Comparison of ENCODE assay signal across 7 mouse cellular contexts in the genomic region with DNA sequence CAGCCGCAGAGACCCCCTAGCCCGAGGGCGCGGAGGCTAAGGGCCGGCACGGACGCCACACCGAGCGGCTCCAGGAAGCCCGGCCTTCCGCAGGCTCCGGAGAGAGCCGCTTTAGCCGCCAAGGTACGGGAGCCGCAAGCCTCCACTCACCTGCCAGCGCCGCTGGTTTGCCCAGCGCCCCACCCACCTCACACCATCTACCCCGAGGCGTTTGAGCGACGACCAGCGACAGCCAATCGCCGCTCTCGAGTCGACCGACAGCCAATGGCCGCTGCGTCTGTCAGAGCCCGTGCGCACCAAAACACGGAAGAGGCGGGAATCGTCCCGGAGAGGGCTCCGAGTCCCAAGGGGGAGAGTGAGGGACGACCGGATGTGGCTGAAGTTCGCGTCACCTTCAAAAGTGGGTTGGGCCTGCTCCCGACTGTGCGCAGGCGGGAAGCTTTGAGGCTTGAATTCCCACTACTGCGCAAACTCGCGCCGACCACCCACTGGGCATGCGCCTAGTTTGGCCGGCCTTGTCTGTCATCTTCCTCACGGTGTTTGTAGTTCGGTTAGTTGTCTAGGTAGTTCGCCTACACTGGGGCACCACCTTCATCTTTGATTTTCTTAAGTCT. TPM values are rescaled to one million over a fixed set of nuclear protein-coding genes. Genes with fewer than 3 reads are reported as not detected.
DNase-seq lines count a peak whose midpoint lies in the region; ATAC-seq and TF ChIP-seq lines count a peak whose summit lies in the region.

A gene (minus strand): TSS at position 206 of the 614 bp plus-strand sequence.

- H3K27me3 ChIP-seq in embryonic facial prominence, embryonic 10.5 days (replicated peaks; ENCODE audit: low read depth, poor library complexity, severe bottlenecking): peaks cover 4% of the 10 kb centered on the region
- no peaks in the 10 kb centered on the region for H3K27me3 ChIP-seq in intestine, postnatal 0 days (replicated peaks; ENCODE audit: control insufficient read depth, insufficient read depth, low read length)
- no peaks in the 10 kb centered on the region for H3K27me3 ChIP-seq in midbrain, embryonic 12.5 days
- H3K27me3 ChIP-seq in small intestine, adult 2 months (ENCODE audit: control insufficient read depth, insufficient read depth, low read length): no peaks in the 10 kb centered on the region

- TF ChIP-seq CTCF in intestine, postnatal 0 days (IDR thresholded peaks at IDR 0.05; ENCODE audit: low read depth): no peak
- no peak for TF ChIP-seq CTCF in small intestine, adult 2 months (IDR thresholded peaks at IDR 0.05; ENCODE audit: extremely low read depth, insufficient read length, insufficient replicate concordance, low read depth, low read length)

- intact Hi-C loops in left cerebral cortex, postnatal 4 days (cut with DNase I): no loop called here

- under 1% methylated on average over 54 of the region's 54 CpGs for WGBS in embryonic facial prominence, embryonic 10.5 days
- under 1% methylated on average over 54 of the region's 54 CpGs for WGBS in intestine, postnatal 0 days
- under 1% methylated on average over 54 of the region's 54 CpGs for WGBS in midbrain, embryonic 12.5 days
- under 1% methylated on average over 54 of the region's 54 CpGs for WGBS in small intestine, adult 2 months

- peaks cover 17% of the 10 kb centered on the region for H3K4me1 ChIP-seq in embryonic facial prominence, embryonic 10.5 days
- H3K4me1 ChIP-seq in intestine, postnatal 0 days (replicated peaks; ENCODE audit: control insufficient read depth, insufficient read depth, low read length): 0 out of 2 replicates have a peak, but pooled peaks cover 9% of the 10 kb centered on the region
- H3K4me1 ChIP-seq in midbrain, embryonic 12.5 days: peaks cover 15% of the 10 kb centered on the region
- H3K4me1 ChIP-seq in small intestine, adult 2 months (ENCODE audit: control insufficient read depth, insufficient read depth, insufficient read length, low read length): peaks cover 6% of the 10 kb centered on the region; the same call in 1 of the 2 replicates

- TF ChIP-seq POLR2A in small intestine, adult 2 months (IDR thresholded peaks at IDR 0.05; ENCODE audit: low read depth, low read length): peak; percentile 73

- ATAC-seq in intestine, postnatal 0 days: peak; percentile 99
- ATAC-seq in midbrain, embryonic 12.5 days (ENCODE audit: low FRiP score, low read depth): peak; percentile 99

- peak within 1 kb of the TSS; percentile 82 for H3K4me2 ChIP-seq in intestine, postnatal 0 days (replicated peaks; ENCODE audit: low read depth)
- H3K4me2 ChIP-seq in midbrain, embryonic 12.5 days (replicated peaks): peak within 1 kb of the TSS; percentile 72

- peak within 1 kb of the TSS; percentile 91 for H3K27ac ChIP-seq in embryonic facial prominence, embryonic 10.5 days (replicated peaks)
- peak within 1 kb of the TSS; percentile 88 for H3K27ac ChIP-seq in intestine, postnatal 0 days (ENCODE audit: low read depth, low read length)
- peak within 1 kb of the TSS; percentile 74 for H3K27ac ChIP-seq in midbrain, embryonic 12.5 days (replicated peaks)
- peak within 1 kb of the TSS; percentile 71 for H3K27ac ChIP-seq in small intestine, adult 2 months (ENCODE audit: insufficient read depth, low read depth, low read length)

- H3K9ac ChIP-seq in intestine, postnatal 0 days (ENCODE audit: low read depth, low read length): peak within 1 kb of the TSS; percentile 84
- peak within 1 kb of the TSS; percentile 92 for H3K9ac ChIP-seq in midbrain, embryonic 12.5 days (replicated peaks)

- peak; percentile 99 for DNase-seq in adrenal gland, postnatal 10 days
- DNase-seq in embryonic facial prominence, embryonic 10.5 days (ENCODE audit: low spot score): peak; percentile 99
- DNase-seq in gonadal fat pad, adult 2 months (ENCODE audit: low read depth): peak; percentile 86
- peak; percentile 99 for DNase-seq in left cerebral cortex, postnatal 4 days

- H3K36me3 ChIP-seq in embryonic facial prominence, embryonic 10.5 days (replicated peaks): peaks cover 24% of the 10 kb centered on the region
- peaks cover 21% of the 10 kb centered on the region for H3K36me3 ChIP-seq in intestine, postnatal 0 days (ENCODE audit: control insufficient read depth, insufficient read depth)
- H3K36me3 ChIP-seq in midbrain, embryonic 12.5 days: peaks cover 21% of the 10 kb centered on the region
- H3K36me3 ChIP-seq in small intestine, adult 2 months (ENCODE audit: control insufficient read depth, insufficient read depth, low read length): peaks cover 28% of the 10 kb centered on the region

- H3K4me3 ChIP-seq in embryonic facial prominence, embryonic 10.5 days: peak within 1 kb of the TSS; percentile 96
- H3K4me3 ChIP-seq in intestine, postnatal 0 days (ENCODE audit: low read depth, low read length): peak within 1 kb of the TSS; percentile 93
- peak within 1 kb of the TSS; percentile 96 for H3K4me3 ChIP-seq in midbrain, embryonic 12.5 days
- H3K4me3 ChIP-seq in small intestine, adult 2 months (ENCODE audit: low read depth, low read length): peak within 1 kb of the TSS; percentile 83

- no peaks in the 10 kb centered on the region for H3K9me3 ChIP-seq in embryonic facial prominence, embryonic 10.5 days
- H3K9me3 ChIP-seq in intestine, postnatal 0 days (ENCODE audit: control insufficient read depth): no peaks in the 10 kb centered on the region
- no peaks in the 10 kb centered on the region for H3K9me3 ChIP-seq in midbrain, embryonic 12.5 days

RNA-seq across cellular contexts. Expression of the gene that starts here (rescaled TPM):
- total RNA-seq in adrenal gland, postnatal 10 days (2021): 10 to 100 TPM; 17.3 to 24.4 TPM
- polyA plus RNA-seq in embryonic facial prominence, embryonic 10.5 days (2016; fragmentation: Nextera tagmentation; extraction: Ambion mirVana): 29.6 and 31.4 TPM in 2 replicates
- polyA plus RNA-seq in gonadal fat pad, adult 2 months (2012; rRNA removed): 25.4 and 39.6 TPM in 2 replicates
- polyA plus RNA-seq in intestine, postnatal 0 days (2015; fragmentation: Nextera tagmentation; extraction: Ambion mirVana): 6.0 and 6.8 TPM in 2 replicates
- total RNA-seq in left cerebral cortex, postnatal 4 days (2021): 10 to 100 TPM; 34.0 to 35.8 TPM
- polyA plus RNA-seq in midbrain, embryonic 12.5 days (2016; fragmentation: Nextera tagmentation; extraction: Ambion mirVana): 33.9 and 38.5 TPM in 2 replicates
- 20.6 and 20.8 TPM in 2 replicates for polyA plus RNA-seq in small intestine, adult 2 months (2012; rRNA removed)

Comparison
In these comparisons a context has a peak if more than half of its experiments do, and no peak if none do; other contexts are left out.
1. Peak in every context shown above with its lines: DNase-seq, ATAC-seq, H3K4me3 ChIP-seq and H3K27ac ChIP-seq.